Mouse (Mus musculus) embryonic facial prominence, embryonic 15.5 days (tissue): ENCODE results near the gene 4921504E06Rik. TPM values are rescaled to one million over a fixed set of nuclear protein-coding genes. Genes with fewer than 3 reads are reported as not detected.

Experiments used
- ATAC-seq: fragments of 200-750 bp; cut with Nextera tagmentation; 2 replicates; pipeline ENCODE4 v1.8.0; 2017; ENCODE audit warnings: low read depth, moderate TSS enrichment; ENCODE audit not compliant: insufficient number of reproducible peaks, low FRiP score, low TSS enrichment
- H3K27ac ChIP-seq: fragments of 300-500 bp; sonication (generic); replicated peaks from 2 replicates; pipeline ENCODE4 v1.5.1; 2015; ENCODE audit warnings: mild to moderate bottlenecking, inconsistent platforms
- H3K27me3 ChIP-seq: fragments of 300-500 bp; sonication (generic); 2 replicates; pipeline ENCODE4 v1.6.1; 2015; ENCODE audit warnings: inconsistent platforms
- H3K36me3 ChIP-seq: fragments of 300-500 bp; sonication (generic); 2 replicates; pipeline ENCODE4 v1.6.1; 2015; ENCODE audit warnings: mild to moderate bottlenecking, inconsistent platforms
- H3K4me1 ChIP-seq: fragments of 300-500 bp; sonication (generic); 2 replicates; pipeline ENCODE4 v1.6.1; 2015; ENCODE audit warnings: inconsistent platforms
- H3K4me2 ChIP-seq: fragments of 300-500 bp; sonication (generic); replicated peaks from 2 replicates; pipeline ENCODE4 v1.6.1; 2015; ENCODE audit warnings: mild to moderate bottlenecking, inconsistent platforms
- H3K4me3 ChIP-seq: fragments of 300-500 bp; sonication (generic); replicated peaks from 2 replicates; pipeline ENCODE4 v1.5.1; 2015; ENCODE audit warnings: mild to moderate bottlenecking, inconsistent platforms
- H3K9ac ChIP-seq: fragments of 300-500 bp; sonication (generic); 2 replicates; pipeline ENCODE4 v1.6.1; 2015; ENCODE audit warnings: inconsistent platforms
- H3K9me3 ChIP-seq: fragments of 300-500 bp; sonication (generic); replicated peaks from 2 replicates; pipeline ENCODE4 v1.6.1; 2016; ENCODE audit warnings: inconsistent platforms
- WGBS: fragments of 180-500 bp; shearing (Covaris S2); methylation state at CpG from one replicate; pipeline ENCODE4 v1.1.7; 2015; 5-methylcytosine and 5-hydroxymethylcytosine counted together
- polyA plus RNA-seq: library from polyadenylated mRNA; unstranded; fragments of >200 nt; fragmentation: Nextera tagmentation; extraction: Ambion mirVana; gene quantifications from 2 replicates; pipeline ENCODE4 v1.2.1, GENCODE M21; 2015

The 4921504E06Rik gene
- polyA plus RNA-seq, 1 experiment from 2014 or later: 0.32 TPM

- Histone ChIP-seq H3K4me3 (no peak overlapping the region), H3K27me3 (peaks cover 11% of the 10 kb centered on the region; the same call in 1 of the 2 replicates), H3K9ac (no peak overlapping the region), H3K4me1 (0 out of 2 replicates have a peak, but pooled peaks cover 5% of the 10 kb centered on the region), H3K27ac (no peak overlapping the region), H3K9me3 (no peaks in the 10 kb centered on the region), H3K36me3 (no peaks in the 10 kb centered on the region), H3K4me2 (no peak overlapping the region)
- ATAC-seq: no peak
- WGBS: 75% methylated on average over 6 of the region's 6 CpGs
Measured at GRCm38 (mm10) chr2:19416066-19416465, 137.6 kb downstream of the 4921504E06Rik start.

- no peak for ATAC-seq
- Histone ChIP-seq H3K9me3 (no peaks in the 10 kb centered on the region), H3K27me3 (0 out of 2 replicates have a peak, but pooled peaks cover 7% of the 10 kb centered on the region), H3K27ac (no peak overlapping the region), H3K4me2 (peak overlapping the region; percentile 50), H3K36me3 (no peaks in the 10 kb centered on the region), H3K4me1 (0 out of 2 replicates have a peak, but pooled peaks cover 5% of the 10 kb centered on the region), H3K9ac (no peak overlapping the region), H3K4me3 (peak overlapping the region; percentile 31)
- 2% methylated on average over 6 of the region's 6 CpGs for WGBS
Measured at GRCm38 (mm10) chr2:19415063-19415521, 138.6 kb downstream of the 4921504E06Rik start.

- no peak for ATAC-seq
- peak overlapping the region; percentile 50 for H3K4me2 ChIP-seq
- H3K27ac ChIP-seq: no peak overlapping the region
- no peaks in the 10 kb centered on the region for H3K36me3 ChIP-seq
- H3K4me3 ChIP-seq: peak overlapping the region; percentile 31
- 18% methylated on average over 19 of the region's 19 CpGs for WGBS
- 0 out of 2 replicates have a peak, but pooled peaks cover 5% of the 10 kb centered on the region for H3K4me1 ChIP-seq
- H3K27me3 ChIP-seq: 0 out of 2 replicates have a peak, but pooled peaks cover 7% of the 10 kb centered on the region
- H3K9me3 ChIP-seq: no peaks in the 10 kb centered on the region
- no peak overlapping the region for H3K9ac ChIP-seq
Measured at GRCm38 (mm10) chr2:19414222-19414965, 139.3 kb downstream of the 4921504E06Rik start.

Other genes starting within 250 kb of the 4921504E06Rik start
- 27.7 and 29.0 TPM in 2 replicates for gene Msrb2, start 182.5 kb downstream of the 4921504E06Rik start, polyA plus RNA-seq
- gene Ptf1a, start 108.3 kb downstream of the 4921504E06Rik start, polyA plus RNA-seq: not detected in 2 replicates
- gene Otud1, start 103.8 kb upstream of the 4921504E06Rik start, polyA plus RNA-seq: 2.3 and 2.6 TPM in 2 replicates